In the genomic region with DNA sequence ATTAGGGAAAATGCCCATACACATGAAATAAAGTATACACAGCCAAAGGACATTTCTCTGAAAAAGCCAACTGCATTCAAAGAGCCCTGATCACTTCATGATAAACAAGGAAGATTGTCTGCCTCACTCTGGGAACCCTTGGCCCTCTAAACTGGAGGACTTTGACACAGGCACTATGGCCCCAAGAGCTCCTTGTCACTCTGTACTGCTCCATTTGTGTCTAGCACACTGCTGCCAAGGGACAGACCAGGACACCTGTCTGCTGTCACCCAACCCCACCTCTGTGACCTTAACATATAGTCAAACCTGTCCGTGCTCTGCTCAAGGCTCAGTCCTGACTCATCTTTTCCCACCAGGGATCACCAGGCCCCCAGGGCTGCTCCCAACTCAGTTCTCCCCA, we compare ENCODE assay signal across 35 mouse cellular contexts. TPM values are rescaled to one million over a fixed set of nuclear protein-coding genes. Genes with fewer than 3 reads are reported as not detected.
"Had no signal": no experiment of that assay in that cellular context is flagged by ENCODE, and none has a peak within 500 bp of the region (broad histone marks: within the 10 kb centered on the region; RNA-seq: fewer than 3 reads in every experiment).

No protein-coding gene starts in this region.

- H3K9ac ChIP-seq: heart, embryonic 13.5 days; heart, embryonic 15.5 days; hindbrain, embryonic 13.5 days; hindbrain, embryonic 15.5 days; limb, embryonic 12.5 days; liver, embryonic 13.5 days; liver, embryonic 15.5 days had no signal

- H3K4me1 ChIP-seq: heart, embryonic 13.5 days; heart, embryonic 15.5 days; hindbrain, embryonic 13.5 days; hindbrain, embryonic 15.5 days; limb, embryonic 10.5 days; limb, embryonic 12.5 days; liver, embryonic 13.5 days; liver, embryonic 15.5 days had no signal

- H3K27ac ChIP-seq: heart, adult 2 months; heart, embryonic 13.5 days; heart, embryonic 15.5 days; hindbrain, embryonic 13.5 days; hindbrain, embryonic 15.5 days; hindbrain, postnatal 0 days; layer of hippocampus, adult 2 months; limb, embryonic 10.5 days; limb, embryonic 12.5 days; liver, embryonic 13.5 days; liver, embryonic 15.5 days had no signal

- DNase-seq: gastrocnemius, postnatal 14 days; gastrocnemius, postnatal 36 days; heart, adult 2 months; heart, postnatal 14 days; heart, postnatal 36 days; kidney, adult 8-10 months; kidney, postnatal 10 days; kidney, postnatal 25 days; kidney, postnatal 4 days; liver; liver, embryonic 13.5 days had no signal

- ATAC-seq: hindbrain, postnatal 0 days had no signal

- H3K27me3 ChIP-seq: heart, embryonic 13.5 days; heart, embryonic 15.5 days; hindbrain, embryonic 13.5 days; hindbrain, embryonic 15.5 days; liver, embryonic 13.5 days; liver, embryonic 15.5 days had no signal

- H3K4me3 ChIP-seq: heart, adult 2 months; heart, embryonic 13.5 days; heart, embryonic 15.5 days; hindbrain, embryonic 13.5 days; hindbrain, embryonic 15.5 days; layer of hippocampus, adult 2 months; limb, embryonic 10.5 days; limb, embryonic 12.5 days; liver, embryonic 13.5 days; liver, embryonic 15.5 days had no signal

- H3K4me2 ChIP-seq: heart, embryonic 11.5 days; heart, embryonic 13.5 days; heart, embryonic 15.5 days; hindbrain, embryonic 13.5 days; hindbrain, embryonic 15.5 days; limb, embryonic 12.5 days; liver, embryonic 11.5 days; liver, embryonic 13.5 days; liver, embryonic 15.5 days had no signal

- H3K9me3 ChIP-seq: heart, embryonic 13.5 days; heart, embryonic 15.5 days; hindbrain, embryonic 13.5 days; hindbrain, embryonic 15.5 days; limb, embryonic 10.5 days; limb, embryonic 12.5 days; liver, embryonic 13.5 days; liver, embryonic 15.5 days had no signal

- H3K36me3 ChIP-seq: heart, embryonic 13.5 days; heart, embryonic 15.5 days; hindbrain, embryonic 13.5 days; hindbrain, embryonic 15.5 days; limb, embryonic 10.5 days; limb, embryonic 12.5 days; liver, embryonic 13.5 days; liver, embryonic 15.5 days had no signal

RNA-seq across cellular contexts. Expression of a gene that starts 29.6 kb away (rescaled TPM):
- total RNA-seq: gastrocnemius, adult 18-20 months; gastrocnemius, adult 8-10 months; gastrocnemius, postnatal 14 days; gastrocnemius, postnatal 36 days; heart, adult 2 months; heart, postnatal 14 days; heart, postnatal 36 days; hematopoietic stem cell, adult 5-6 weeks; hindbrain, postnatal 0 days; layer of hippocampus, adult 2 months; layer of hippocampus, postnatal 10 days; layer of hippocampus, postnatal 25 days; left cerebral cortex, postnatal 14 days; left cerebral cortex, postnatal 36 days had no signal
- polyA plus RNA-seq: gonadal fat pad, adult 2 months; heart, adult 2 months; heart, embryonic 11.5 days; heart, embryonic 13.5 days; heart, embryonic 15.5 days; heart, postnatal 0 days; hindbrain, embryonic 11.5 days; hindbrain, embryonic 13.5 days; hindbrain, embryonic 15.5 days; kidney, embryonic 14.5 days; kidney, embryonic 16.5 days; limb, embryonic 10.5 days; limb, embryonic 12.5 days; limb, embryonic 14.5 days; liver, embryonic 11.5 days; liver, embryonic 13.5 days; liver, embryonic 15.5 days had no signal

RNA-seq across cellular contexts. Expression of a gene that starts 50.9 kb away (rescaled TPM):
- total RNA-seq: gastrocnemius, adult 18-20 months had no signal
